Mouse (Mus musculus) right cerebral cortex, postnatal 10 days (tissue): Measurements from ENCODE around the gene Kcnk7.

Experiments
- DNase-seq, 2 experiments: peaks; one replicate each; pipeline ENCODE4 v3.0.0; 2021; ENCODE audit warnings: low spot score in 2 of 2

The Kcnk7 gene

DNA sequence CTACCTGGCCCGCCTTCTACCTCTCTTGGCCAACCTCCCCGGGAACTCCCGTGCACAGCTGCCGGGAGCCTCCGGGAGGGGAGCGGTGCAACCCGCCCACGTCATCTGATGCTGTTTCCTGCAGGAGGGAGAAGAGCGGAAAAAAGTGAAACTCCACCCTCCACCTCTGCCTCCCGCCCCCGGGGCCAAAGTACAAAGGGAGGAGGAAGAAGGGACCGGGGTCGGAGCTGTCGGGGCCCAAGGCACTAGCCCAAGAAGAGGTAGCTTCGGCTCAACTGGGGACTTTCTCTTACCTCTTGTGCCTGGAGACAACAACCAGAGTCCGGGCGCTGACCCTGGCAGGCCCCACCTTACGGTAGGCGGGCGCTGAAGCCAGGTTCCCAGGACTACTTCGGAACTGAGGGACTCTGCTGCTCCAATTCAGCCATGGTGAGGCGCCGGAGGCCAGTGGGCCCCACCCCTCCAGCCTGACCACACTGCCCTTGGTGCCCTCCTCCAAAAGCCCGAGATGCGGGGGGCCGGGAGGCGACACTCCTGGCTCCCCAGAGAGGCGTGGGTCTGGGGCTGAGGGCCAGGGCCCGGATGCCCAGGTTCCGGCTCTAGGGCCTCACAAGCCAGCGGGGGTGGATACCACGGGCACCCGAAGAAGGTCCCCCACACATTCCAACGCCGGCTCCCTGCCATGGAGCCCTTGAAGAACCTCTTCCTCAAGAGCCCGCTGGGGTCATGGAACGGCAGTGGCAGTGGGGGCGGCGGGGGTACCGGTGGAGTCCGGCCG, 14.4 kb upstream of the Kcnk7 start:
- peak; percentile 83 to 88 for DNase-seq

DNA sequence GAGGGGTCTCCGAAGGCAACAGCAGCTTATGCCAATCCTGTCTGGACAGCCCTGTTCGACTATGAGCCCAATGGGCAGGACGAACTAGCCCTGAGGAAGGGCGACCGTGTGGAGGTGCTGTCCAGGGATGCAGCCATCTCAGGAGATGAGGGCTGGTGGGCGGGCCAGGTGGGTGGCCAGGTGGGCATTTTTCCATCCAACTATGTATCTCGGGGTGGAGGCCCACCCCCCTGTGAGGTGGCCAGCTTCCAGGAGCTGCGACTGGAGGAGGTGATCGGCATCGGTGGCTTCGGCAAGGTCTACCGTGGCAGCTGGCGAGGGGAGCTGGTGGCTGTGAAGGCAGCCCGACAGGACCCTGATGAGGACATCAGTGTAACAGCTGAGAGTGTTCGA, 13.8 kb upstream of the Kcnk7 start:
- DNase-seq = peak; percentile 55 to 62

DNA sequence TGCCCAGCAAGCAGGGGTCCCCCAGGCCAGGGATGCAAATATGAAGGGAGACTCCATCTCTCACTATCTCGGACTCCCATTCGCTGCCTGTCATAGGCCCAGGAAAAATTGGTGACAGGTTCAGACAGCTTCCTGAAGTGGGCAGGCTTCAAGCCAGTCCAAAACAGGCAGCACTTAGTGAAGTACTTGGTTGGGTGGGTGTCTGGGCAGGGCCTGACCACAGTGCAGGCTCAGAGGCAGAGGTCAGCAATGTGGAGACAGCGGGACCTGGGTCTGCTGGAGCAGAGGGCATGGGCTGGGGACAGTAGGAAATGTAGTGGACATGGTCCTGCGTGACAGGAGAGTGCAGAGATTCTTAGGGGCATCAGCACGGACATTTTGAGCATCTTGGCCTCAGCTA, 12.6 kb upstream of the Kcnk7 start:
- no peak for DNase-seq

DNA sequence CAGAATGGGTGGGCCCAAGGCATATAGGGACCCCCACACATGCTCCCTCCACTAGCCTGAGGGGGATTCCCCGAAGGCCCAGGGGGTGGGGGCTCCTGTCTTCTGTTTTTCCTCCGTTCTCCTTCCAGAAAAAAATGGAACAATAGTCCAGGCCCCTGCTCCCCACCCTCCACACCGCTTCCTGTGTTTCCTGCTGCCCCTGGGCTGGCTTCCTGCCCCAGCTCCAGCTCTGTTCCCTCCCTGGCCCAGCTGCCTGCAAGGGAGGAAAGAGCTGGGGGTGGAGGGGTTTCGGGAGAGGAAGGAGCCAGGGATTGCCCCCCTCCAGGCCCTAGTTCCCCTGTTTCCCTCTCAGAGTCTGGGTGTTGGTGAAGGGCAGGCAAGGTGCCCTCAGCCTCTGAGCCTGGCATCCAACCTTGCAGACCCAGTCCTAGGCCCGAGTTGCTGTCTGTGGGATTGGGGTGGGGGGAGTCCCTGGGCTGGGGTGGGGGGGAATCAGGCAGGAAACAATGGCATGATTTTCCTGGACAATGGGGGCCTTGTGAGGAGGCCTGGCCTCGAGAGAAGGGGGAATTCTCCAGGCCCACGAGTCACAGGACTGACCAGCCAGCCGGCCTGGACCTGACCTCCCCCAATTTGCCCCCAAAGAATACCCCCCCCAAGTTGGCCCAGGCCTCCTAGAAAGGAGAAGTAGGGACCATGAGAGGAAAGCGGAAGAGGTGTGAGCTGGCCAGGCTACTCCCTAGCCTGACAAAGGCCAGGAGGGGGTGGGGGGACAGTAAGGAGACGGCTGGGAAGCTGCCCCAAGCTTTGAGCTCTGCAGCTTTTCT, 11.9 kb upstream of the Kcnk7 start:
- DNase-seq = no peak

DNA sequence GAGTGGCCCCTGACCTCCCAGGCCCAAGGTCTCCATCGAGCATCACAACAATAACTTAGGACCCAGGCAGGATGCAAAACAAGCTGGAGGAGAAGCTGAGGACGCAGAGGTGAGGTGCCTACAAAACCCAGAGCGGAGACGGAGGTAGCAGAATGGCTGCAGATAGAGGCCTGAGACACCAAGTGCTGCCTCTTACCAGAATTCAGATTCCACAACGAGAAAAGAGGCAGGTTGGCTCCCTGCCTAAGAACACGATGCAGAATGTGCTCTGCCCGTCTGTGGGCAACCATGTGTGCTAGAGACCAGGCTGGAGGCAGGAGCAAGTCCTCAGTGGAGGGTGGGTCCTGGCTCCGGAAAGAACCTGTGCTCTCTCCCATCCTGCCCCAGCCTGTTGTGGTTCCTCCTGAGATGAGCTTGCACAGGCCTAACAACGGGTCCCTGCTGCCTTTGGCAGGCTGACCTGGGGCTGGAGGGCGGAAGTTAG, 11.2 kb upstream of the Kcnk7 start:
- DNase-seq = no peak

DNA sequence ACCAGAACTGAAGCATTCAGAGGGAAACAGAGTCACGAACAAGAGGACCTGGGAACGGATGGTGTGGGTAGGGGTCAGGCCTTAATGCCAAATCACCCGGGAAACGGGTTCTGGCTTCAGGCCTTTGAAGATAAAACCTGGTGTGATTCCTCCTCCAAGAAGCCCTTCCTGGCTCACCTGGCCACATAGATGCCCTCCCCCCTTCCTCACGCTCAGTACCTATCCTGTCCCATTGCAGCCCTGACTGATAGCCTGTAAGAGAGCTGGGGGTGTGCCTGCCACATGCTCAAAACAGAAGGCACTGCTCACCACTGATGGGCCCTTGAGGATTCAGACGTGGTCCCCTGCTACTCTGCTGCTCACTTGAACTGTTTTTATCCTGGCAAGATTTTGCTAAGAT, 10.4 kb upstream of the Kcnk7 start:
- DNase-seq = no peak

DNA sequence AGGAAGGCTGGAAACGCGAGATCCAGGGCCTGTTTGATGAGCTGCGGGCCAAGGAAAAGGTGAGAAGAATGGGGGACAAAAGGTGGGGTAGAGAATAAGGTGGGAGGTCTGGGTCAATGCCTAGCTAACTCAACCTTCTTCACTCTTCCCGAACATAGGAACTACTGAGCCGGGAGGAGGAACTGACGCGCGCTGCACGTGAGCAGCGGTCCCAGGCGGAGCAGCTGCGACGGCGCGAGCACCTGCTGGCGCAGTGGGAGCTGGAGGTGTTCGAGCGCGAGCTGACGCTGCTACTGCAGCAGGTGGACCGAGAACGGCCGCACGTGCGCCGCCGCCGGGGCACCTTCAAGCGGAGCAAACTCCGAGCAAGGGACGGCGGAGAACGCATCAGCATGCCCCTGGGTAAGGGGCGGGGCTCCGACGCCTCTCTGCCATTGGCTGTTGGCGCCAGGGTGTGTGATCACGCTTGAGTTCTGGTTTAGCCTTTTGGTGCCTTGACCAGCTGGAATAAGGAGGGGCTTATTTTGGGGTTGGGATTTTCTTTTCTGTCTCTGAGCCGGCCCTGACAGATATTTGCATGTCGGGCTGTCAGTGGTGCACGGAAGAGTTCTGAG, 8.2 kb upstream of the Kcnk7 start:
- DNase-seq = no peak

DNA sequence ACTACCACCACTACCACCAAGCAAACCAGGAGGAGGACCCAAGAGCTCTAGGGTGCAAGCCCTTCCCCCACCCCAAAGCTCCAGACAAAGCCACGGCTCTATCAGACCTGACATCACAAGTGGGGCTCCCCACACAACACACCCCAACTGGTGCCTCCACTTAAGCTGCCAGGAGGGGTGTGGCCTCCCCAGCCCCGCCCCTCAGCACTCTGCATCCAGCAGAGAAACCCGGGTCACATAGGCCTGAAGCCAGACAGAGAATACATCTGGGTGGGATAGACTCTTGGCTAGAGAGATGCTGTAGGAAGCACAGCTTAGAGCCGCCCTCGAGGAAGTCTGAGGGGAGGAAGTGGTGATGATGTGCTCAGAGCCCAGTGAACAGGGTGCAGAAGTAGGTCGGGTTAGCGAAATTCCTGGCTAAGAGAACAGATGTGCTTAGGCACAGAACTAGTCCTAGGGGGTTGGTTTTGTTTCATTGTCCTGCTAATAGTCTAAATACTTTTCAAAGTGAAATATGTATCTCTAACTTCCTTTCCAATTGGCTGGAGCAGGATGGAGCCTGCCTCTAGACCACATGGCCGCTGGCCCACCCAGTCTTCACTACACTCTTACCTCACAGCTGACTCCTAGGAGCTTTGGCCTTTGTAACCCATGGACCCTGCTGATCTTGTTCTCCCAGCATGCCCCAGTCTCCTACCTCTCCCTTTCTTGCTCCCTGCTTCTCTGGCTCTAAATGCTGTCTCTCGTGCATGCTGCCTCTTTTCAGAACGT, 819 bp downstream of the Kcnk7 start:
- no peak for DNase-seq

DNA sequence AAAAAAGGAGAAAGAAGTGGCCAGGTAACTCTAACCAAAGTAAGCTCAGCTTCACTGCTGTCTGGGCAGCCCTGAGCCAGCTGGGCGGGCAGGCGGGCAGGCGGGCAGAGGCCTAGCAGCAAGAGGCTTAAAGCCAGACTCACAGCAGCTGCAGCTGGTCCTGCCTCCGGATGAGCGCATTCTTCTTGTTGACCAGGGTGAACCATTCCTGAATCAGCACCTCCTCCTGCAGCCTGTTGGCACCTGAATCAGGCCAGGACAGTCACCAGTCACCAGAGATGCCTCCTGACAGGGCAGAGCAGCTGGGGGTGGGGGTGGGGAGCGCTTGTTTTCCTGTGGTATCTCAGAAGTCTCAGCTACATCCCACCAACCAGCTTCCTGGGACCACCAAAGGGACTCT, 5.9 kb downstream of the Kcnk7 start:
- DNase-seq = no peak

DNA sequence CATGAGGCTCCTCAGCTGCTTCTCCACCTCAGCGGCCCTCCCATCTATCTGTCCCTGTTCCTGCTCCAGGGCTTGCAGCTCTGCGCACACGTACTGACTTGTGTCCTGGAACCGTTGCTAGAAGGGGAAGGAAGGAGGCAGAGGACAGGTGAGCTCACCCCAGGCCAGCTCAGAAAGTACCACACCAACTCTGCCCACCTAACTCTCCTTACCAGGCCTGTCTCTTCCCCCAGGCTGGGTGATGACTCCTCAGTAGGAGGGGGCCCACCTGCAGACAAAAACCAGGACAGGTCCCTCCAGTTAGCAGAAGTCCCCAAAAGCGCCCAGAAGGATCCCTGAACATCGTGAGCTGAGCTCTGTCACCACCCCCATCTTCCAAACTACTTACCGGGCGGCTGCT, 6.4 kb downstream of the Kcnk7 start:
- DNase-seq = no peak

DNA sequence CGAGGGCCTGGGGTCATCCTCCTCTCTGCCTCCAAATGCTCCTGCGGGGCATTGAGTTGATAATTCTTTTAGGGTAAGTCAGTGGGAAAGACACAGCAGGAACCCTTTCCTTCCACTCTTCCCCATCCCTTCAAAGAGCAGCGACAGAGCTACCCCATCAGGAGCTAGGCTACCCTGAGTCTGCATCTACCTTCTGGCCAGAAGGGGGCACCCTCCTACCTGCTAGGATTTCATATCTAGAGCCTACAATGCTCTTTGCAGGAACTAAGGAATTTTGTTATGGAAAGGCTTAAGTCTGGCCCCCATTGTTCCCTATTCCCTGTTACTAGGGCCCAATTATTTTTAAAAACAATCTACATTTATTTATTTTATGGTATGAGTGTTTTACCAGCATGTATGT, 7.1 kb downstream of the Kcnk7 start:
- DNase-seq = peak; percentile 72 to 81

DNA sequence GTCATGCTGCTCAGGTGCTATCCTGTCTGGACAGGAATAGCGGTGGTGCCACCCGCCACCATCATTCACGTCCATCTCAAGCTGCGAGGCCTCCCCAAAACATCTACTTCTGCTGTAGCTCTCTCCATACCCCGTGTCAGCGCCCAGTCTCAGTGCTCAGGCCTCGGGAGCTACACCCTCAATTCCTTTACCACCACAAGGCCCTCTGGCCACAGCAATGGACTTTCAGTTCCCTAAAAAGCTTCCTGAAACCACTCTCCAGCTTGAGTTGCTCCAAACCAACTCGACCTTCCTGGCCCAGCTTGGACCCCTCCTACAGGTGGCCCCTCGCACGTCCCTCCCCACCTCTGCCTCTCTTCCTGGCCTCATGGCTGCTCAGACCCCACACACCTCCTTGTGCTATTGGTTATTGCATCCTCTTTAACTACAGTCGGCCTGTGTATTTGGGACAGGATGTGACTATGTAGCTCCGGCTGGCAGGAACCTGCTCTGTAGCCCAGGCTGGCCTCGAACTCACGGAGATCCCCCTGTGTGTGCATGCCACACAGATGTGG, 7.8 kb downstream of the Kcnk7 start:
- DNase-seq = peak in 1 of 2 experiments; percentile 36

DNA sequence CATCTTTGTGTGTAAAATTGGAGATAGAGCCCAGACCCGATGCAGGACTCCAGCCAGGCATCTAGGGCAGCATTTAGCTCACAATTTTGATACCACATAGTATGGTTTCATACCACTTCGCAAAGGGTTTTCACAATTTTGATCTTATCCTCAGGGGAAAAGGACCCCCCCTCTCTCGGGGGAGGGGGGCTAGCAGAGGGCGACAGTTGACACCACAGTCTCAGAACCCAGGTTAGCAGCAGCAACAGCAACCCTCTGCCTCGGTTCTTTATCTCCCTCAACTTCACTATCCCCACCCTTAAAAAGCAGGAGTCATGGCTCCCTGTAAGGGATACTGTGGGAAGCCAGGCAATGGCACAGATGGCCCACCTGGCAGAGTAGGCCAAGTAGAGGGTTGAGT, 9.1 kb downstream of the Kcnk7 start:
- no peak for DNase-seq

DNA sequence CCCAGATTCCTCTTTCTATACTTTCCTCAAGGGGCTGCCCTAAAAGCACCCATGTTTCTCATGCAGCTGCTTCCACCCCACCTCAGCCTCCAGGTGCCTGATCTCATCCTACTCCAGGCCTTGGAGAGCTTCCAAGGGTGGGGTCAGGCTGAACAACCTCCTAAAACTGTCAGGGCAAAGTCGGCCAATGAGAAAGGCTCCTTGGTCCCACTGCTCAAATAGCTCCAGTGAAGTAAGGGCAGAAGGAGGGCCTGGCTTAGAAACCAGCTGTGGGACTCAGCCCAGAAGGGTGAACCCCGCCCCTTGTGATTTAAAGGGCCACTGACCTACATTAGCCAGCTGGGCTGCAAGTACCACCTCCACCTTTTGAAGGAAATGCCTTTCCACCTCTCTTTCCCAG, 9.6 kb downstream of the Kcnk7 start:
- DNase-seq = peak in 1 of 2 experiments; percentile 67

DNA sequence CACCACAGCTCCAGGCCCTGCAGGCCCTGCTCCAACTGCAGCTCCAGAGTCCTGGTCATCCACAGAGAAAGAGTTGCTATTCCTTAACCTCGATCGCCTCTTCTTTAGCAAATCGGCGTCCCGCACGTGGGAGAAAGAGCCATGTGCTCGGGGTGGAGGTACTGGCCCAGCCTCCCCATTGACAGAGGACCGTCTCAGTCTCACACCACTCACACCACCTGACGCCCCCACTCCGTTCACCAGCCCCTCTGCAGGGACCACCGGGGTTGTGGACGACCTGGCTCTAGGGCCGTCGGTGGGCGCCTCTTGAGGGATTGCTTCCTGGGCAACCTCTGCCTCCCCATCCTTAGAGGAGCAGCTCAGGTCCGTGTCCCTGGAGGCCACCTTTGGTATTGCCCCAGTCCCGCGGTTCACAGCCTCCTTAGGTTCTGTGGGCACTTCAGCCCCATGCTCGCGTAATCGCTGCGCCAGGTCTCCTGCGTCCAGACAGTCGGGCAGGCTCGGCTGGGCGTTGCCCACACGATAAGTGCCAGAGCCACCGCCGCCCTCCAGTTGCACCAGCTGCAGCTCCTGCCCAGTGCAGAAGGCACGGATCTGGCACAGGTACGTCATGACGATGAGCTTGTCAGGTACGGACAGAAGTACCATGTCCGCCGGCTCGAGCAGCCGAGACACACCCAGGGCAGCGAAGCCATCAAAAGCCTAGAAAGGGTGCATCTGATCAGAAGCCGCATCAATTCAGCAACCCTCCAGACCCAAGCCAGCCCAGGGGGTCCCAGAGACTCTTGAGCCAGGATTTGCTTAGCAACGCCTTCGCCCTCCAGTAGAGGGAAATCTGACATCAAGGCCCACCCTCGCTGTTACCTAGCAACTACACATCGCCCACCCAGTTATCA, 11.9 kb downstream of the Kcnk7 start:
- peak; percentile 80 to 82 for DNase-seq

DNA sequence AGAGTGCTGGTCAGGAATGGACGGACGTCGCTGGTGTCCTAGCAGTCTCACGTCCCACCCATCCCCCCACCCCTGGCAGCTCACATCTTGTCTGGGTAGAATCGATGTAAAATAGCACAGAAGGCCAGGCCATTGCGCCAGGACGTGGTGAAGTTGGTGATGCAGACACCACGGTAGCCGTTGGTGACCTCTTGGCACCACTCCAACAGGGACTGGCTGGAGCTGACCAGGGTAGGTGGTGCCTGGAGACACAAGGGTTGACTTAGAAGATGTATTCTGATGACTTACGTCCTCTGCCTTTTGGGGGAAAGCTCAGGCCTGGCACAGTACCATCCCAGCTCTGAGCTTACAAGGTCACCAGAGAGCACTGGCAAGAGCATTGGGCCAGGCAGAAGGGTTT, 12.8 kb downstream of the Kcnk7 start:
- DNase-seq = peak; percentile 59 to 60

DNA sequence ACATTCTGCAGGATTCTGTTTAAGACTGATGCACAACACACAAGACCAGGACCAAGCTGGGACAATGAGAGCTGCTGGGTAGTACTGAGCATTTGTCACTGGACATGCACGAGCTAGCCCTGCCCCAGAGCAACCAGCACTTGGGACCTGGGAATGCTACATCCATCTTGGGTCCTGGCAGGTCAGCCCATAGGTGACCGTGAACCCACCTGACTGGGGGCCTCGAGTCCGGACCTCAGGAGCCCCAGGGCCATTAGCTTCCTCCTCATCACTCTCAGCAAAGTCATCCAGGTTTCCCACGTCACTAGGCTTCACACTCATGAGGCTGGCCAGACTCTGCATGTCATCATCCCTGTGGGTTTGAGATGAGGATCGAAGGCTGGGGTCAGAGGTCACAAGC, 17.1 kb downstream of the Kcnk7 start:
- no peak for DNase-seq

DNA sequence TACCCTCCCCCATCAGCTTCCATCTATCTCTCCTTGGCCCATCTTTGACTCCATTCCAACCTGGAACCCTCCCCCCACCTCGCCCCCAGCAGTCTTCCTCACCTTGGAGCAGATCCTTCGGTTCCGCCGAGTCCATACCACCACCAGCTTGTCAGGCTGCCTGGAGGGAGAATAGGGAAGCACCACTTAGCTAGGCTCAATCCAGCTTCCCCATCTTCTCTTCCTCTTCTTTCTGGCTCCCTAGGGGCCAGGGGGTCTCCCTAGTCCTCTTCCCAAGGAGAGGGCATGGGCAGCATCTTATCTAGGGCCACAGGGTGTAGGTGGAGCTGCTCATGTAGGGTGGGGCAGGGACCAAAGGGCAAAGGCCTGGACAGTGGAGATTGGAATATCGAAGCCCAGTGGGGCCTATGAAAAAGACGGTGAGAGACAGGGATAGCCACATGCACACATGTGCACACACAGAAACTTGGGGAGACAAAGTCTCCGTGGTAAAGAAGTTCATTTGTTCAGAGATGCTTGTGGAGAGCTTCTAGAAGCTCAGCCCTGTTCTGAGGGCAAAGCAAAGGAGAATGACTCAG, 18.8 kb downstream of the Kcnk7 start:
- DNase-seq = no peak

DNA sequence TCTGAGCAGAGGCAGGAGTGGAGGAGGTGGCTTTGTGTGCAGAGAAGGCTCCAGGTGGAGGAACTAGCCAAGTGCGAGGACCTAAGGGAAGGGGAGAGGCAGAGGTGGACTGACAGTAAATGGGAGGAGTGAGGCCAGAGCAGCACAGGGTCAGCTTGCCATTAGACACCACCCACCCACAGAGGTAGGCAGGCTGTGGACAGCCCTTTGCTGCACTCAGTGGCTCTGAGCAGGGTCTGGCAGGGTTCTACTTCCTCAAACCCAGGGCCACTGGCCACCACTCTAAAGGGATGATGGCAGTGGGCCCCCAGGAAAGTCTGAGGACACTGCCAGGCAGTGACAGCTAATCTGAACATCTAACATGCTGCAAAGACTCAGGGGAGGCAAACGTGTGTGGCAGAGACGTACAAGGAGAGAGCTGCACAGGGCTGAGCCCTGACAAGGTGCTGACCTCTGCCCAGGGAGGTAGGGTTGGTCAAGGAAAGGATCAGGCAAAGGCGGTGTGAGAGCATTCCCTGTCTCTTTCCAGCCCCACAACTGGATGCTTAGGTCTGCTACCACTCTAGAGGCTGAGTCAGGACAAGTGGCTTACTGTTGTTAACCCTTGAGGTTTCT, 19.9 kb downstream of the Kcnk7 start:
- DNase-seq = no peak

DNA sequence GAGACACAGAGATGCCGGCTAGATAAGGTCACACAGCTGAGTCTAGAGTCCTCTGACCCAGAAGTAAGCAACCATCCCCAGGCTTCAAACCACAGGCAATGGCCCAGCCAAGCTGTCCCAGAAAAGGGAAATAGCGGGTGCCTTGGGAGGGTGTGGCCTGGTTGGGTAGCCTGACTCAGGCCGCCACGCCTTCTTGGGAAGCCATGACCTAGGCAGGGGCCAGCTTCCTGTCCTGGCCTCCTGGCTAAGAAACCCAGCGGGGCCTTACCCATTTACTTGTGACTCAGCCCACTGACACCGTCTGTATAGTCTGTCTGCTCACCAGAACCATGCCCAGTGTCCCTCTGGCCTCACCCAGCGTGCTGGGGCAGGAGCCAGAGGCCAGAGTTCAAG, 20.4 kb downstream of the Kcnk7 start:
- peak in 1 of 2 experiments; percentile 63 for DNase-seq
